Mouse (Mus musculus): ENCODE results near the gene Daam2. TPM values are rescaled to one million over a fixed set of nuclear protein-coding genes. Genes with fewer than 3 reads are reported as not detected.

Daam2 gene
- polyA plus RNA-seq, 1 experiment, result 9.5 TPM

DNA sequence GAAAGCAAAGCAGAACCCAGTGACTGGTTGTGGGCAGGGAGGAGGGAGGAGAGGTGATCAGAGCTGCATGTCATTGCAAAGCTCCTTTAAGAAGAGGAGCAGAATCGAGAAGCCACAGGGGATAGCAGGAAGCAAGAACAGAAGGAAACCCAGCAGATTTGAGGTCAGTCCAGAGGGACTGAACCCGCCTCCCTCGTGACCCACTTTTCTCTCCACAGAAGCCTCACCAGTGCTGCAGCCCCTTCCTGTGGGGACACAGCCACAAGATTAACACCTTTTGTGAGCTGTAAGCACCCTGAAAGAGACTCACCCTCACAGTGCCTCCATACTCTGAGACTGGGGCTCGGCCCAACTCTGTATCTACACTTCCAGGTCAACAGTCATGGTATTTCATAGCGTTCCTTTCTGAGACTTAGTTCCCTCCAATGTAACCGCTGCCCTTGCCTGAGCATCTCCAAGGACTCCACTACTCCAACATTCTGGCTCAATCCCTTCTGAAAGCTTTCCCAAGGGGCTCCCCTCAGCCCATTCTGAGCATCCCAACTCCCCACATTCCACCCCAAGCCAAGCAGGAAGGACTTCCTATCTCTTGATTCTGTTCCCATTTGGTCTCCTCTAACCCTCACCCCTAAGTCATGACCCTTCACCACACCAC, 60.8 kb downstream of the Daam2 start:
- H3K36me3 ChIP-seq (ENCODE audit: control insufficient read depth, insufficient read depth), result no peaks in the 10 kb centered on the region
- no peak overlapping the region for H3K4me2 ChIP-seq (ENCODE audit: low read depth)
- TF ChIP-seq TCF3 (IDR thresholded peaks at IDR 0.05; ENCODE audit: insufficient read length, low read depth) (no peak), MYOD1 (IDR thresholded peaks at IDR 0.05; ENCODE audit: control insufficient read depth in 1 of 3, insufficient read length in 2 of 3, low read depth in 2 of 3) (no peak), POLR2A (IDR thresholded peaks at IDR 0.05; ENCODE audit: insufficient read length, low read depth) (no peak), TCF12 (IDR thresholded peaks at IDR 0.05; ENCODE audit: insufficient read depth, poor library complexity, severe bottlenecking) (no peak), USF1 (IDR thresholded peaks at IDR 0.05; ENCODE audit: low read depth) (no peak)
- H3K4me3 ChIP-seq, result no peak overlapping the region
- no peak overlapping the region for H3ac ChIP-seq (ENCODE audit: control insufficient read depth, insufficient read length)
- no peaks in the 10 kb centered on the region for H3K79me2 ChIP-seq (ENCODE audit: control insufficient read depth, insufficient read depth)
- no peaks in the 10 kb centered on the region for H3K27me3 ChIP-seq (ENCODE audit: control insufficient read depth, insufficient read depth, insufficient read length)

- no peaks in the 10 kb centered on the region for H3K36me3 ChIP-seq (ENCODE audit: control insufficient read depth, insufficient read depth)
- no peaks in the 10 kb centered on the region for H3K27me3 ChIP-seq (ENCODE audit: control insufficient read depth, insufficient read depth, insufficient read length)
- no peak for TF ChIP-seq TCF3 (IDR thresholded peaks at IDR 0.05; ENCODE audit: insufficient read length, low read depth)
- no peak for TF ChIP-seq CEBPB (IDR thresholded peaks at IDR 0.05; ENCODE audit: insufficient read depth, poor library complexity, severe bottlenecking)
- TF ChIP-seq REST (IDR thresholded peaks at IDR 0.05; ENCODE audit: insufficient read depth, insufficient read length), result no peak
- TF ChIP-seq USF1 (IDR thresholded peaks at IDR 0.05; ENCODE audit: low read depth), result no peak
- TF ChIP-seq TCF12 (IDR thresholded peaks at IDR 0.05; ENCODE audit: insufficient read depth, poor library complexity, severe bottlenecking), result no peak
- no peak for TF ChIP-seq MYOD1 (IDR thresholded peaks at IDR 0.05; ENCODE audit: control insufficient read depth in 1 of 3, insufficient read length in 2 of 3, low read depth in 2 of 3)
- TF ChIP-seq MAX (IDR thresholded peaks at IDR 0.05; ENCODE audit: low read depth), result no peak
- no peak for TF ChIP-seq POLR2A (IDR thresholded peaks at IDR 0.05; ENCODE audit: insufficient read length, low read depth)
- H3K79me2 ChIP-seq (ENCODE audit: control insufficient read depth, insufficient read depth), result no peaks in the 10 kb centered on the region
- H3ac ChIP-seq (ENCODE audit: control insufficient read depth, insufficient read length), result no peak overlapping the region
- H3K4me2 ChIP-seq (ENCODE audit: low read depth), result no peak overlapping the region
- H3K4me3 ChIP-seq, result no peak overlapping the region
These were observed 63.9 kb downstream of the Daam2 start for GRCm38 (mm10) chr17:49500234-49500633.

- no peaks in the 10 kb centered on the region for H3K79me2 ChIP-seq (ENCODE audit: control insufficient read depth, insufficient read depth)
- no peaks in the 10 kb centered on the region for H3K27me3 ChIP-seq (ENCODE audit: control insufficient read depth, insufficient read depth, insufficient read length)
- no peak overlapping the region for H3ac ChIP-seq (ENCODE audit: control insufficient read depth, insufficient read length)
- no peaks in the 10 kb centered on the region for H3K36me3 ChIP-seq (ENCODE audit: control insufficient read depth, insufficient read depth)
- no peak for TF ChIP-seq TCF12 (IDR thresholded peaks at IDR 0.05; ENCODE audit: insufficient read depth, poor library complexity, severe bottlenecking)
- TF ChIP-seq MYOD1 (IDR thresholded peaks at IDR 0.05; ENCODE audit: control insufficient read depth in 1 of 3, insufficient read length in 2 of 3, low read depth in 2 of 3), result no peak
- TF ChIP-seq MAX (IDR thresholded peaks at IDR 0.05; ENCODE audit: low read depth), result no peak
- TF ChIP-seq E2F4 (IDR thresholded peaks at IDR 0.05; ENCODE audit: insufficient read depth), result no peak
- TF ChIP-seq SRF (IDR thresholded peaks at IDR 0.05; ENCODE audit: control insufficient read depth, insufficient read length, low read depth), result no peak
- TF ChIP-seq POLR2AphosphoS2 (IDR thresholded peaks at IDR 0.05; ENCODE audit: insufficient read length, low read depth), result no peak
- TF ChIP-seq REST (IDR thresholded peaks at IDR 0.05; ENCODE audit: insufficient read depth, insufficient read length), result no peak
- TF ChIP-seq USF1 (IDR thresholded peaks at IDR 0.05; ENCODE audit: low read depth), result no peak
- TF ChIP-seq TCF3 (IDR thresholded peaks at IDR 0.05; ENCODE audit: insufficient read length, low read depth), result no peak
- no peak for TF ChIP-seq POLR2A (IDR thresholded peaks at IDR 0.05; ENCODE audit: insufficient read length, low read depth)
- no peak for TF ChIP-seq CEBPB (IDR thresholded peaks at IDR 0.05; ENCODE audit: insufficient read depth, poor library complexity, severe bottlenecking)
- TF ChIP-seq MYOG (IDR thresholded peaks at IDR 0.05; ENCODE audit: control insufficient read depth in 1 of 3, insufficient read depth in 1 of 3, insufficient read length in 2 of 3, low read depth in 2 of 3), result no peak
- no peak overlapping the region for H3K4me2 ChIP-seq (ENCODE audit: low read depth)
- H3K4me3 ChIP-seq, result no peak overlapping the region
These were observed 64.5 kb downstream of the Daam2 start for GRCm38 (mm10) chr17:49499635-49500034.

- H3K27me3 ChIP-seq (ENCODE audit: control insufficient read depth, insufficient read depth, insufficient read length), result no peaks in the 10 kb centered on the region
- no peak overlapping the region for H3K4me2 ChIP-seq (ENCODE audit: low read depth)
- no peak for TF ChIP-seq USF1 (IDR thresholded peaks at IDR 0.05; ENCODE audit: low read depth)
- no peak for TF ChIP-seq E2F4 (IDR thresholded peaks at IDR 0.05; ENCODE audit: insufficient read depth)
- TF ChIP-seq TCF12 (IDR thresholded peaks at IDR 0.05; ENCODE audit: insufficient read depth, poor library complexity, severe bottlenecking), result no peak
- TF ChIP-seq MYOD1 (IDR thresholded peaks at IDR 0.05; ENCODE audit: control insufficient read depth in 1 of 3, insufficient read length in 2 of 3, low read depth in 2 of 3), result no peak
- no peak for TF ChIP-seq REST (IDR thresholded peaks at IDR 0.05; ENCODE audit: insufficient read depth, insufficient read length)
- TF ChIP-seq POLR2A (IDR thresholded peaks at IDR 0.05; ENCODE audit: insufficient read length, low read depth), result no peak
- no peak for TF ChIP-seq TCF3 (IDR thresholded peaks at IDR 0.05; ENCODE audit: insufficient read length, low read depth)
- TF ChIP-seq SRF (IDR thresholded peaks at IDR 0.05; ENCODE audit: control insufficient read depth, insufficient read length, low read depth), result no peak
- TF ChIP-seq CEBPB (IDR thresholded peaks at IDR 0.05; ENCODE audit: insufficient read depth, poor library complexity, severe bottlenecking), result no peak
- no peak for TF ChIP-seq POLR2AphosphoS2 (IDR thresholded peaks at IDR 0.05; ENCODE audit: insufficient read length, low read depth)
- no peak for TF ChIP-seq MYOG (IDR thresholded peaks at IDR 0.05; ENCODE audit: control insufficient read depth in 1 of 3, insufficient read depth in 1 of 3, insufficient read length in 2 of 3, low read depth in 2 of 3)
- TF ChIP-seq MAX (IDR thresholded peaks at IDR 0.05; ENCODE audit: low read depth), result no peak
- H3K79me2 ChIP-seq (ENCODE audit: control insufficient read depth, insufficient read depth), result no peaks in the 10 kb centered on the region
- H3K4me3 ChIP-seq, result no peak overlapping the region
- no peaks in the 10 kb centered on the region for H3K36me3 ChIP-seq (ENCODE audit: control insufficient read depth, insufficient read depth)
- no peak overlapping the region for H3ac ChIP-seq (ENCODE audit: control insufficient read depth, insufficient read length)
These were observed 66.0 kb downstream of the Daam2 start for GRCm38 (mm10) chr17:49498169-49498568.

DNA sequence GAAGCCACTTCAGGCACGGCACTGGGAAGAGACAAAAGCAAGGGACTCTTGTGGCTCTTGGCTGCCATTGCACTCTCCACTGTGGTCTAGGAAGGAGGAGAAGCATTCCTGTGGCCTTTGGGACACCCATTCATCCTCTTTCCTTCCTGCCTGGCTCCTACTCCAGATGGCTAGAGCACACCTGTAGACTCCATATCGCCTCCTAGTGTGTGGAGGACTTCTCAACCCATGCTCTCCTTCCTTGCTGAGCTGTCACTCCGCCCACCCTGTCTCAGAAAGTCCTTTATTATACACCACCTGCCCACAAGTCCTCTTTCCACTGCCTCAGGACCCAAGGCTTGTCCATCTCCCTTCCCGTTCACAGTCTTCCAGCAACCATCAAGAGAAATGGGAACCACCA, 70.9 kb downstream of the Daam2 start:
- Histone ChIP-seq H3ac (ENCODE audit: control insufficient read depth, insufficient read length) (no peak overlapping the region), H3K4me3 (no peak overlapping the region), H3K4me2 (ENCODE audit: low read depth) (no peak overlapping the region), H3K36me3 (ENCODE audit: control insufficient read depth, insufficient read depth) (no peaks in the 10 kb centered on the region), H3K79me2 (ENCODE audit: control insufficient read depth, insufficient read depth) (no peaks in the 10 kb centered on the region), H3K27me3 (ENCODE audit: control insufficient read depth, insufficient read depth, insufficient read length) (no peaks in the 10 kb centered on the region)
- TF ChIP-seq E2F4 (IDR thresholded peaks at IDR 0.05; ENCODE audit: insufficient read depth), result no peak
- TF ChIP-seq POLR2AphosphoS2 (IDR thresholded peaks at IDR 0.05; ENCODE audit: insufficient read length, low read depth), result no peak
- no peak for TF ChIP-seq POLR2A (IDR thresholded peaks at IDR 0.05; ENCODE audit: insufficient read length, low read depth)
- no peak for TF ChIP-seq MAX (IDR thresholded peaks at IDR 0.05; ENCODE audit: low read depth)
- no peak for TF ChIP-seq MYOG (IDR thresholded peaks at IDR 0.05; ENCODE audit: control insufficient read depth in 1 of 3, insufficient read depth in 1 of 3, insufficient read length in 2 of 3, low read depth in 2 of 3)
- no peak for TF ChIP-seq SRF (IDR thresholded peaks at IDR 0.05; ENCODE audit: control insufficient read depth, insufficient read length, low read depth)
- no peak for TF ChIP-seq REST (IDR thresholded peaks at IDR 0.05; ENCODE audit: insufficient read depth, insufficient read length)
- TF ChIP-seq TCF3 (IDR thresholded peaks at IDR 0.05; ENCODE audit: insufficient read length, low read depth), result no peak
- TF ChIP-seq TCF12 (IDR thresholded peaks at IDR 0.05; ENCODE audit: insufficient read depth, poor library complexity, severe bottlenecking), result no peak
- TF ChIP-seq USF1 (IDR thresholded peaks at IDR 0.05; ENCODE audit: low read depth), result no peak
- TF ChIP-seq MYOD1 (IDR thresholded peaks at IDR 0.05; ENCODE audit: control insufficient read depth in 1 of 3, insufficient read length in 2 of 3, low read depth in 2 of 3), result no peak
- no peak for TF ChIP-seq CEBPB (IDR thresholded peaks at IDR 0.05; ENCODE audit: insufficient read depth, poor library complexity, severe bottlenecking)
